Mouse (Mus musculus): ENCODE data around the gene Tcf12. TPM values are rescaled to one million over a fixed set of nuclear protein-coding genes. Genes with fewer than 3 reads are reported as not detected.

Gene Tcf12
- polyA plus RNA-seq, 1 experiment from 2014 or later, result 230 TPM

DNA sequence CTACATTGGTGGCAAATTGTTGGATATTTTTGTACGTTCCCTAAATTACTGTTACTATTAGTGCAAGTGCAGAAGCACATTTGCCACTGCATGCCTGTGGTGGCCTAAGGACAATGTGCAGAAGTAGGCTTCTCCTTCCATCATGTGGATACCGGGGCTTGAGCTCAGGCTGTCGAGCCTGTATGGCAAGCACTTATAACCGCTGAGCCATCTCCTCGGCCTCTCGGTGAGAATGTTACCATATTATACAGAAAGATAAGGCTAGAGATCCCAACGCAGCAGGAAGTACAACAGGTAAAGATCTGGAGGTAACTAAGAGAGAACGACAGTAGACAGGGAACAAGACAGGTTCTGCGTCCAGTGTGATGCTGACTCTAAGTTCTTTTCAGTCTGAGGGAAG lies 263.8 kb downstream of the Tcf12 start:
- H3K27ac ChIP-seq (replicated peaks; ENCODE audit: low read depth, low read length), result no peak overlapping the region
- WGBS, result 94% methylated on average over 9 of the region's 9 CpGs
- no peak for DNase-seq (ENCODE audit: low spot score)
- H3K9ac ChIP-seq (replicated peaks; ENCODE audit: low read length), result no peak overlapping the region
- H3K27me3 ChIP-seq (ENCODE audit: control insufficient read depth, insufficient read depth, low read length), result no peaks in the 10 kb centered on the region
- H3K4me1 ChIP-seq (ENCODE audit: control insufficient read depth, insufficient read depth, low read length), result no peaks in the 10 kb centered on the region
- ATAC-seq (replicated peaks; ENCODE audit: insufficient number of reproducible peaks, low FRiP score, low TSS enrichment, low read depth), result no peak
- H3K9me3 ChIP-seq (replicated peaks; ENCODE audit: control insufficient read depth, low read length), result no peaks in the 10 kb centered on the region
- no peak overlapping the region for H3K4me2 ChIP-seq (ENCODE audit: low read depth, low read length)
- peaks cover 10% of the 10 kb centered on the region for H3K36me3 ChIP-seq (replicated peaks; ENCODE audit: control insufficient read depth, insufficient read depth, low read depth, low read length)
- H3K4me3 ChIP-seq (ENCODE audit: low read depth, low read length), result no peak overlapping the region

DNA sequence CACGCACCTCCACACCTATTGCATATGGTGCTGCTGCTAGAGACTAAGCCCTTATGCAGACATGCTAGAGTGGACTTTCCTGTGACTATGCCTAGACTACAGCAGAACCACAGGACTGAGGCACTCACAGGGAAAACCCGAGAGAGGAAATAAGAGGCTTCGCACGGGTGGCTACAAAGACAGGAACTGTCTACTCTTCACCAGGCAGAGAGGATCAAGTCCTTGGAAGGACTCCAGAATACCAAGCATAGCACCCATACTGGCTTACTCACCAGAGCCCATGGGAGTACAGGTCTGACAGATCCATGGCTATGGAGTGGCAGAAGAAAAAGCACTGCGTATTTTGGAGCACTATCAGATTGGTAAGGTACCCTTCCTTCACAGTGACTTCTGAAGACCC lies 269.8 kb downstream of the Tcf12 start:
- Histone ChIP-seq H3K27ac (replicated peaks; ENCODE audit: low read depth, low read length) (no peak overlapping the region), H3K4me3 (ENCODE audit: low read depth, low read length) (no peak overlapping the region), H3K4me1 (ENCODE audit: control insufficient read depth, insufficient read depth, low read length) (no peaks in the 10 kb centered on the region), H3K36me3 (replicated peaks; ENCODE audit: control insufficient read depth, insufficient read depth, low read depth, low read length) (peaks cover 3% of the 10 kb centered on the region), H3K9me3 (replicated peaks; ENCODE audit: control insufficient read depth, low read length) (no peaks in the 10 kb centered on the region), H3K4me2 (ENCODE audit: low read depth, low read length) (no peak overlapping the region), H3K9ac (replicated peaks; ENCODE audit: low read length) (no peak overlapping the region), H3K27me3 (ENCODE audit: control insufficient read depth, insufficient read depth, low read length) (no peaks in the 10 kb centered on the region)
- DNase-seq (ENCODE audit: low spot score), result no peak
- no peak for ATAC-seq (replicated peaks; ENCODE audit: insufficient number of reproducible peaks, low FRiP score, low TSS enrichment, low read depth)
- WGBS, result 87% methylated on average over 5 of the region's 5 CpGs

DNA sequence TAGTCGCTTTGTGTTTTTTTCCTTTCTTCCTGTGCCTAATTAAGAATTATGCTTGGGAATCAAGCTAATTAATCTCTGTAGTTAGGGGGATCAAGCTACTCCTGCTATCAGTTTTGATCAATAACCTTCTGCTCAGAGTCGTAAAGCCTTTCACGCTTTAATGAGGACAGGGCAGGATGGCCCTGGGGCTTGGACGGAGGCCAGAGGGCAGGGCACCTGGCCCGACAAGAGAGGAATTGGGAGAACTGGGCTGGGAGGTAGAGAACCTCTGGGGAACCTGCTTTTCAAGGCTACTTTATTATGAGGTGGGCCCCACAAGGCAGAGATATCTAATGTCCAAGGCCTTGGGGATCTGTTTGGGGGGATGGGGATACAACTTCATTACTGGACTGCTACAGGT lies 274.3 kb downstream of the Tcf12 start:
- WGBS, result 36% methylated on average over 5 of the region's 5 CpGs
- no peak overlapping the region for H3K27ac ChIP-seq (replicated peaks; ENCODE audit: low read depth, low read length)

GRCm38 (mm10) chr9:71836366-71836765 lies 275.3 kb downstream of the Tcf12 start:
- Histone ChIP-seq H3K9ac (replicated peaks; ENCODE audit: low read length) (no peak overlapping the region), H3K4me2 (ENCODE audit: low read depth, low read length) (no peak overlapping the region), H3K9me3 (replicated peaks; ENCODE audit: control insufficient read depth, low read length) (no peaks in the 10 kb centered on the region), H3K27ac (replicated peaks; ENCODE audit: low read depth, low read length) (no peak overlapping the region), H3K4me3 (ENCODE audit: low read depth, low read length) (no peak overlapping the region), H3K27me3 (ENCODE audit: control insufficient read depth, insufficient read depth, low read length) (no peaks in the 10 kb centered on the region), H3K4me1 (ENCODE audit: control insufficient read depth, insufficient read depth, low read length) (no peaks in the 10 kb centered on the region), H3K36me3 (replicated peaks; ENCODE audit: control insufficient read depth, insufficient read depth, low read depth, low read length) (no peaks in the 10 kb centered on the region)
- WGBS, result 100% methylated on average over 1 of the region's 1 CpGs
- ATAC-seq (replicated peaks; ENCODE audit: insufficient number of reproducible peaks, low FRiP score, low TSS enrichment, low read depth) (no peak), DNase-seq (ENCODE audit: low spot score) (no peak)

More for the DNA sequence above, 274.3 kb downstream of the Tcf12 start:
- Histone ChIP-seq H3K9ac (replicated peaks; ENCODE audit: low read length) (no peak overlapping the region), H3K4me1 (ENCODE audit: control insufficient read depth, insufficient read depth, low read length) (no peaks in the 10 kb centered on the region), H3K9me3 (replicated peaks; ENCODE audit: control insufficient read depth, low read length) (no peaks in the 10 kb centered on the region), H3K4me2 (ENCODE audit: low read depth, low read length) (no peak overlapping the region), H3K4me3 (ENCODE audit: low read depth, low read length) (no peak overlapping the region), H3K27me3 (ENCODE audit: control insufficient read depth, insufficient read depth, low read length) (no peaks in the 10 kb centered on the region), H3K36me3 (replicated peaks; ENCODE audit: control insufficient read depth, insufficient read depth, low read depth, low read length) (no peaks in the 10 kb centered on the region; the same call in 1 of the 2 replicates)
- no peak for DNase-seq (ENCODE audit: low spot score)
- ATAC-seq (replicated peaks; ENCODE audit: insufficient number of reproducible peaks, low FRiP score, low TSS enrichment, low read depth), result no peak

GRCm38 (mm10) chr9:71835203-71835815 lies 276.4 kb downstream of the Tcf12 start:
- no peaks in the 10 kb centered on the region for H3K4me1 ChIP-seq (ENCODE audit: control insufficient read depth, insufficient read depth, low read length)
- H3K27ac ChIP-seq (replicated peaks; ENCODE audit: low read depth, low read length), result no peak overlapping the region
- H3K36me3 ChIP-seq (replicated peaks; ENCODE audit: control insufficient read depth, insufficient read depth, low read depth, low read length), result no peaks in the 10 kb centered on the region
- H3K27me3 ChIP-seq (ENCODE audit: control insufficient read depth, insufficient read depth, low read length), result no peaks in the 10 kb centered on the region
- H3K9me3 ChIP-seq (replicated peaks; ENCODE audit: control insufficient read depth, low read length), result no peaks in the 10 kb centered on the region
- DNase-seq (ENCODE audit: low spot score), result no peak
- H3K9ac ChIP-seq (replicated peaks; ENCODE audit: low read length), result no peak overlapping the region
- H3K4me2 ChIP-seq (ENCODE audit: low read depth, low read length), result no peak overlapping the region
- 30% methylated on average over 2 of the region's 2 CpGs for WGBS
- no peak for ATAC-seq (replicated peaks; ENCODE audit: insufficient number of reproducible peaks, low FRiP score, low TSS enrichment, low read depth)
- no peak overlapping the region for H3K4me3 ChIP-seq (ENCODE audit: low read depth, low read length)

DNA sequence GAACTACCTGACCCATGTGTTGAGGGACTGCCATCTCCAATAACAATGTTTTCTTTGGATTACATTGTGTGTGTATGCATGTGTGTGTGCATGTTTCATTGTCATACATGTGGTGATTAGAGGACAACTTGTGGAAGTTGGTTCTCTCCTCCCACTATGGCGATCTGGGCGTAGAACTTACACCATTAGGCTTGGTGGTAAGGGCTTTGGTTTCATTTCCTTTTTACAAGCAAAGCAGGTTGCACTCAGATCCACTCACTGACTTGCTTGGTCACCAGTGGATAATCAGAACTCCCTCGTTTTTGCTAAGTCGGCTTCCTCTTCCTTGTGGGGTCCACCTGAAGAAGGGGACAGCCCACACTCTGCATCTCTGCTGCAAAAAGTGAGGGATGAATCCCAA lies 277.0 kb downstream of the Tcf12 start:
- no peaks in the 10 kb centered on the region for H3K4me1 ChIP-seq (ENCODE audit: control insufficient read depth, insufficient read depth, low read length)
- WGBS, result 88% methylated on average over 4 of the region's 4 CpGs
- no peaks in the 10 kb centered on the region for H3K27me3 ChIP-seq (ENCODE audit: control insufficient read depth, insufficient read depth, low read length)
- no peak overlapping the region for H3K27ac ChIP-seq (replicated peaks; ENCODE audit: low read depth, low read length)
- H3K4me3 ChIP-seq (ENCODE audit: low read depth, low read length), result no peak overlapping the region
- DNase-seq (ENCODE audit: low spot score) (no peak), ATAC-seq (replicated peaks; ENCODE audit: insufficient number of reproducible peaks, low FRiP score, low TSS enrichment, low read depth) (no peak)
- no peak overlapping the region for H3K9ac ChIP-seq (replicated peaks; ENCODE audit: low read length)
- no peaks in the 10 kb centered on the region for H3K9me3 ChIP-seq (replicated peaks; ENCODE audit: control insufficient read depth, low read length)
- no peak overlapping the region for H3K4me2 ChIP-seq (ENCODE audit: low read depth, low read length)
- H3K36me3 ChIP-seq (replicated peaks; ENCODE audit: control insufficient read depth, insufficient read depth, low read depth, low read length), result no peaks in the 10 kb centered on the region

DNA sequence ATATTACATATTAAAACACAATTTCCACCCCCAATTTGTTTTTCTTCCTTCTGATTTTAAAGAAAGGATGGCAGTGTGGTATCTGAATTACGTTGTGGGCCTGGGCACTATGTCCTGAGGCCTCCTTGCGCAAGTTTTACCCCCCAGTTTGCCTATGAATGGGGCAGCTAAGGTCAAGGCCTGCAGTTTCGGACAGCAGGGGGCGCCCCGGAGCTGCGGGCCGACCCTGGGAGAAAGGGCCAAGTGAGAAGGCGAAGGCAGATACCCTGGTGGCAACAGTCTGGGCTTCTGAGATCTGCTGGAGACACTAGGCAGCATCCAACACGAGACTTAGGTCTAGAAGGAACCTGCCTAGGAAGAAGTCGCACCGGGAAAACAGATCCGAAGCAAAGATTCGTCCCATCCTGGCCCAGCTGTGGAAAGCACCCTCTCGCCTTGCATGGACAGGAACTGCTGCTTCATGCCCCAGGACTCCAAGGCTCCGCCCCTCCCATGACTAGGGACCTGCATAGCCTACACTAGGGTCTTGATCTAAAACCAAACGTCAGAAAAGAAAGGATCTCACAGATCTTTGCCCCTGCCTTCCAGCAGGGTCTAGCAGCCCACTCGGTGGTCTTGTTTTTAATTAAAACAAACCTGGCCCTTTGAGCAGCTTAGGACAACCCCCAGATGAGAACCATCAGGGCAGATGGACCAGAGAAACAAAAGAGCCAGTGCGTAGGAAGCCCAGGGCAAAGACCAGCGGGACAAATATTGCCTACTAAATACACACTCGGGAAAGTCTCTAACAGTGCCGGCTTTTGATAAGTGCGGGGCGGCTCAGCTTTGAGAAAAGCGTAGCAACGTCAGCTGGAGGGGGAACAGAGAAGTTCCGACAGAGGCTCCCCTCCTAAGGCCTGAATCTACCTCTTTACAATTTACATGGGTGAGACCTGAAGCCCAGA lies 279.6 kb downstream of the Tcf12 start:
- Histone ChIP-seq H3K9me3 (replicated peaks; ENCODE audit: control insufficient read depth, low read length) (no peaks in the 10 kb centered on the region), H3K27ac (replicated peaks; ENCODE audit: low read depth, low read length) (no peak overlapping the region), H3K4me1 (ENCODE audit: control insufficient read depth, insufficient read depth, low read length) (no peaks in the 10 kb centered on the region), H3K4me2 (ENCODE audit: low read depth, low read length) (no peak overlapping the region), H3K27me3 (ENCODE audit: control insufficient read depth, insufficient read depth, low read length) (no peaks in the 10 kb centered on the region), H3K36me3 (replicated peaks; ENCODE audit: control insufficient read depth, insufficient read depth, low read depth, low read length) (no peaks in the 10 kb centered on the region), H3K9ac (replicated peaks; ENCODE audit: low read length) (no peak overlapping the region), H3K4me3 (ENCODE audit: low read depth, low read length) (no peak overlapping the region)
- WGBS, result 38% methylated on average over 26 of the region's 26 CpGs
- ATAC-seq (replicated peaks; ENCODE audit: insufficient number of reproducible peaks, low FRiP score, low TSS enrichment, low read depth) (no peak; the same call in 1 of the 2 replicates), DNase-seq (ENCODE audit: low spot score) (peak; percentile 65)

- H3K36me3 ChIP-seq (replicated peaks; ENCODE audit: control insufficient read depth, insufficient read depth, low read depth, low read length), result no peaks in the 10 kb centered on the region
- no peak overlapping the region for H3K27ac ChIP-seq (replicated peaks; ENCODE audit: low read depth, low read length)
- ATAC-seq (replicated peaks; ENCODE audit: insufficient number of reproducible peaks, low FRiP score, low TSS enrichment, low read depth) (no peak), DNase-seq (ENCODE audit: low spot score) (no peak)
- H3K9me3 ChIP-seq (replicated peaks; ENCODE audit: control insufficient read depth, low read length), result no peaks in the 10 kb centered on the region
- no peak overlapping the region for H3K4me3 ChIP-seq (ENCODE audit: low read depth, low read length)
- WGBS, result 83% methylated on average over 4 of the region's 4 CpGs
- no peaks in the 10 kb centered on the region for H3K27me3 ChIP-seq (ENCODE audit: control insufficient read depth, insufficient read depth, low read length)
- H3K4me1 ChIP-seq (ENCODE audit: control insufficient read depth, insufficient read depth, low read length), result no peaks in the 10 kb centered on the region
- no peak overlapping the region for H3K4me2 ChIP-seq (ENCODE audit: low read depth, low read length)
- no peak overlapping the region for H3K9ac ChIP-seq (replicated peaks; ENCODE audit: low read length)
Observed at GRCm38 (mm10) chr9:71830994-71831393, 280.7 kb downstream of the Tcf12 start.
